Mouse (Mus musculus) neural tube, embryonic 12.5 days (tissue): ENCODE measurements around the gene Prorsd1. TPM values are rescaled to one million over a fixed set of nuclear protein-coding genes. Genes with fewer than 3 reads are reported as not detected.
"Not testable (repeated sequence)": the region's sequence is repeated elsewhere in the genome, so short reads cannot be mapped to it uniquely, and the experiment has no call there.

Experiments
- ATAC-seq: fragments of 200-750 bp; cut with Nextera tagmentation; 2 replicates; pipeline ENCODE4 v1.8.0; 2017; ENCODE audit warnings: low read depth, mild to moderate bottlenecking, moderate TSS enrichment, moderate library complexity; ENCODE audit not compliant: low FRiP score
- H3K27ac ChIP-seq: fragments of 300-500 bp; sonication (generic); 2 replicates; pipeline ENCODE4 v1.5.1; 2016
- H3K27me3 ChIP-seq: fragments of 300-500 bp; sonication (generic); replicated peaks from 2 replicates; pipeline ENCODE4 v1.6.1; 2016; ENCODE audit warnings: mild to moderate bottlenecking
- H3K36me3 ChIP-seq: fragments of 300-500 bp; sonication (generic); 2 replicates; pipeline ENCODE4 v1.6.1; 2016; ENCODE audit warnings: mild to moderate bottlenecking
- H3K4me1 ChIP-seq: fragments of 300-500 bp; sonication (generic); 2 replicates; pipeline ENCODE4 v1.6.1; 2016
- H3K4me2 ChIP-seq: fragments of 300-500 bp; sonication (generic); replicated peaks from 2 replicates; pipeline ENCODE4 v1.6.1; 2016; ENCODE audit warnings: mild to moderate bottlenecking
- H3K4me3 ChIP-seq: fragments of 300-500 bp; sonication (generic); 2 replicates; pipeline ENCODE4 v1.5.1; 2016
- H3K9ac ChIP-seq: fragments of 300-500 bp; sonication (generic); 2 replicates; pipeline ENCODE4 v1.6.1; 2016; ENCODE audit warnings: mild to moderate bottlenecking
- H3K9me3 ChIP-seq: fragments of 300-500 bp; sonication (generic); 2 replicates; pipeline ENCODE4 v1.6.1; 2016; ENCODE audit warnings: mild to moderate bottlenecking
- WGBS: fragments of 180-500 bp; shearing (Covaris S2); methylation state at CpG from one replicate; pipeline ENCODE4 v1.1.7; 2016; 5-methylcytosine and 5-hydroxymethylcytosine counted together
- polyA plus RNA-seq: library from polyadenylated mRNA; unstranded; fragments of >200 nt; fragmentation: Nextera tagmentation; extraction: Ambion mirVana; gene quantifications from 2 replicates; pipeline ENCODE4 v1.2.1, GENCODE M21; 2016

The Prorsd1 gene
- polyA plus RNA-seq: 18.4 and 19.6 TPM in 2 replicates

GRCm38 (mm10) chr11:29514682-29515412, at the start of gene Prorsd1:
Gene Prorsd1, minus strand, starts transcription at chr11:29515033.
- Histone ChIP-seq H3K4me1 (no peaks in the 10 kb centered on the region), H3K27me3 (no peaks in the 10 kb centered on the region), H3K9me3 (no peaks in the 10 kb centered on the region), H3K36me3 (peaks cover 8% of the 10 kb centered on the region; the same call in 1 of the 2 replicates), H3K27ac (no peak within 1 kb of the TSS), H3K4me3 (peak within 1 kb of the TSS; percentile 48), H3K4me2 (peak within 1 kb of the TSS; percentile 69), H3K9ac (peak within 1 kb of the TSS; percentile 56)
- ATAC-seq: peak; percentile 99
- 4% methylated on average over 40 of the region's 40 CpGs for WGBS

GRCm38 (mm10) chr11:29563406-29563805, 48.6 kb upstream of the Prorsd1 start:
- no peak overlapping the region for H3K4me3 ChIP-seq
- H3K9ac ChIP-seq: no peak overlapping the region
- H3K27me3 ChIP-seq: no peaks in the 10 kb centered on the region
- no peaks in the 10 kb centered on the region for H3K4me1 ChIP-seq
- WGBS: 95% methylated on average over 2 of the region's 2 CpGs
- H3K9me3 ChIP-seq: no peaks in the 10 kb centered on the region
- ATAC-seq: no peak
- no peaks in the 10 kb centered on the region for H3K36me3 ChIP-seq
- no peak overlapping the region for H3K4me2 ChIP-seq
- no peak overlapping the region for H3K27ac ChIP-seq

- no peaks in the 10 kb centered on the region for H3K36me3 ChIP-seq
- no peak overlapping the region for H3K9ac ChIP-seq
- H3K4me1 ChIP-seq: no peaks in the 10 kb centered on the region
- no peaks in the 10 kb centered on the region for H3K9me3 ChIP-seq
- H3K4me2 ChIP-seq: no peak overlapping the region
- no peak overlapping the region for H3K27ac ChIP-seq
- 88% methylated on average over 3 of the region's 3 CpGs for WGBS
- no peaks in the 10 kb centered on the region for H3K27me3 ChIP-seq
- ATAC-seq: no peak
- H3K4me3 ChIP-seq: no peak overlapping the region
Observed at GRCm38 (mm10) chr11:29560990-29561389, 46.2 kb upstream of the Prorsd1 start.

- Histone ChIP-seq H3K27ac (no peak overlapping the region), H3K9ac (no peak overlapping the region), H3K9me3 (no peaks in the 10 kb centered on the region), H3K27me3 (no peaks in the 10 kb centered on the region), H3K4me2 (no peak overlapping the region), H3K4me3 (no peak overlapping the region), H3K36me3 (no peaks in the 10 kb centered on the region), H3K4me1 (no peaks in the 10 kb centered on the region)
- 91% methylated on average over 9 of the region's 9 CpGs for WGBS
- no peak for ATAC-seq
Observed at GRCm38 (mm10) chr11:29560452-29560851, 45.6 kb upstream of the Prorsd1 start.

- ATAC-seq: no peak
- peaks cover 19% of the 10 kb centered on the region for H3K36me3 ChIP-seq
- H3K4me1 ChIP-seq: peaks cover 14% of the 10 kb centered on the region
- H3K9ac ChIP-seq: no peak overlapping the region
- no peak overlapping the region for H3K4me3 ChIP-seq
- 93% methylated on average over 1 of the region's 1 CpGs for WGBS
- H3K27ac ChIP-seq: no peak overlapping the region
- no peaks in the 10 kb centered on the region for H3K27me3 ChIP-seq
- no peaks in the 10 kb centered on the region for H3K9me3 ChIP-seq
- H3K4me2 ChIP-seq: no peak overlapping the region
Observed at GRCm38 (mm10) chr11:29549425-29549778, 34.6 kb upstream of the Prorsd1 start.

- no peaks in the 10 kb centered on the region for H3K27me3 ChIP-seq
- ATAC-seq: no peak
- WGBS: 26% methylated on average over 23 of the region's 23 CpGs
- H3K4me2 ChIP-seq: peak overlapping the region; percentile 71
- peak overlapping the region; percentile 76 for H3K9ac ChIP-seq
- H3K27ac ChIP-seq: no peak overlapping the region
- H3K9me3 ChIP-seq: no peaks in the 10 kb centered on the region
- H3K4me3 ChIP-seq: peak overlapping the region; percentile 63
- peaks cover 26% of the 10 kb centered on the region for H3K36me3 ChIP-seq
- H3K4me1 ChIP-seq: peaks cover 14% of the 10 kb centered on the region
Observed at GRCm38 (mm10) chr11:29548504-29549424, 33.9 kb upstream of the Prorsd1 start.

GRCm38 (mm10) chr11:29547752-29548503, 33.1 kb upstream of the Prorsd1 start, which contains the start of the genes Clhc1 and Rps27a:
Gene Clhc1, plus strand, starts transcription at chr11:29547950.
Gene Rps27a, minus strand, starts transcription at chr11:29548109.
- H3K4me2 ChIP-seq: peak within 1 kb of the TSS; percentile 71
- peak within 1 kb of the TSS; percentile 76 for H3K9ac ChIP-seq
- H3K27me3 ChIP-seq: no peaks in the 10 kb centered on the region
- peak within 1 kb of the TSS; percentile 63 for H3K4me3 ChIP-seq
- peaks cover 29% of the 10 kb centered on the region for H3K36me3 ChIP-seq
- 0 out of 2 replicates have a peak within 1 kb of the TSS, but pooled peaks have one; percentile 42 for H3K27ac ChIP-seq
- H3K9me3 ChIP-seq: no peaks in the 10 kb centered on the region
- H3K4me1 ChIP-seq: peaks cover 14% of the 10 kb centered on the region
- ATAC-seq: peak; percentile 98
- under 1% methylated on average over 46 of the region's 46 CpGs for WGBS

GRCm38 (mm10) chr11:29547249-29547751, 32.5 kb upstream of the Prorsd1 start:
- Histone ChIP-seq H3K27ac (0 out of 2 replicates have a peak overlapping the region, but pooled peaks have one; percentile 42), H3K36me3 (peaks cover 32% of the 10 kb centered on the region), H3K27me3 (no peaks in the 10 kb centered on the region), H3K9me3 (no peaks in the 10 kb centered on the region), H3K4me1 (peaks cover 14% of the 10 kb centered on the region), H3K4me3 (peak overlapping the region; percentile 63), H3K9ac (peak overlapping the region; percentile 76), H3K4me2 (peak overlapping the region; percentile 71)
- WGBS: under 1% methylated on average over 27 of the region's 27 CpGs
- peak; percentile 35 for ATAC-seq

- Histone ChIP-seq H3K27me3 (no peaks in the 10 kb centered on the region), H3K27ac (no peak overlapping the region), H3K4me2 (peak overlapping the region; percentile 71), H3K9me3 (no peaks in the 10 kb centered on the region), H3K36me3 (peaks cover 35% of the 10 kb centered on the region), H3K9ac (peak overlapping the region; percentile 76), H3K4me1 (peaks cover 14% of the 10 kb centered on the region), H3K4me3 (peak overlapping the region; percentile 63)
- 22% methylated on average over 2 of the region's 2 CpGs for WGBS
- no peak for ATAC-seq
Observed at GRCm38 (mm10) chr11:29546762-29547161, 31.9 kb upstream of the Prorsd1 start.

GRCm38 (mm10) chr11:29546297-29546696, 31.5 kb upstream of the Prorsd1 start:
- Histone ChIP-seq H3K4me1 (peaks cover 14% of the 10 kb centered on the region), H3K4me3 (peak overlapping the region; percentile 63; the same call in 1 of the 2 replicates), H3K36me3 (peaks cover 39% of the 10 kb centered on the region), H3K4me2 (peak overlapping the region; percentile 71)
- 97% methylated on average over 2 of the region's 2 CpGs for WGBS
- H3K27ac ChIP-seq, H3K27me3 ChIP-seq, H3K9ac ChIP-seq, H3K9me3 ChIP-seq, ATAC-seq: not testable (repeated sequence)

- peaks cover 46% of the 10 kb centered on the region for H3K36me3 ChIP-seq
- WGBS: 92% methylated on average over 4 of the region's 4 CpGs
- not testable (repeated sequence) for H3K4me2 ChIP-seq
Observed at GRCm38 (mm10) chr11:29545150-29545752, 30.4 kb upstream of the Prorsd1 start.

More at GRCm38 (mm10) chr11:29545150-29545752, 30.4 kb upstream of the Prorsd1 start:
- peaks cover 14% of the 10 kb centered on the region for H3K4me1 ChIP-seq
- H3K9ac ChIP-seq, H3K27me3 ChIP-seq, H3K27ac ChIP-seq, H3K9me3 ChIP-seq, ATAC-seq, H3K4me3 ChIP-seq: not testable (repeated sequence)
